Mouse (Mus musculus) mouse embryonic stem cell (cell line): ENCODE data around the gene Gm20388.

Experiments used
- in situ Hi-C, 2 experiments: fragments of 300-500 bp; cut with MboI; formaldehyde crosslinking; loops; 1 replicate in 1 of 2; 3 replicates in 1 of 2; pipeline ENCODE4 v1.14.3; 2019 to 2020; ENCODE audit warnings: low sequenced_read_pairs in 2 of 2, low pct_unique_long_range_greater_than_20kb in 1 of 2, mixed read lengths in 1 of 2; ENCODE audit not compliant: unreplicated experiment in 1 of 2

Gm20388 gene

GRCm38 (mm10) chr8:123632257-123632656 lies 3721.6 kb downstream of the Gm20388 start:
- in situ Hi-C loops: no loop called here

DNA sequence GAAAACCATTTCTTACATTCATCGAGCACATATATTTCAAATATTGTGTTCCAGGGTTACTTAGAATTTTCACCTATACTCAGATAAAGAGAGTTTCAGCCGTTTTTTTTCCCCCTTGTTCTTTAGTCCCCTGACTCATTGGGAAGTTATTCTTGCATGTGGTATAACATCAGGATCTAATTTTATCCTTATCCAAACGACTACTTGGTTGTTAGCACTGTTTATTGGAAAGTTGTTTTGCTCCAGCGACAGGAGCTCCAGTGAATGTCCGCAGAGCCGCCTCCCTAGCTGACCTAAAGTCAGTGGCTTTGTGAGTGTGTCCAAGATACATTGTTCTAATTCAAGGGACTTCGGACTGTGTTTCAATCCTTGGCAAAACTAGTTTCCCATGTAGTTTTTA lies 3723.2 kb downstream of the Gm20388 start:
- in situ Hi-C loops: no loop called here

DNA sequence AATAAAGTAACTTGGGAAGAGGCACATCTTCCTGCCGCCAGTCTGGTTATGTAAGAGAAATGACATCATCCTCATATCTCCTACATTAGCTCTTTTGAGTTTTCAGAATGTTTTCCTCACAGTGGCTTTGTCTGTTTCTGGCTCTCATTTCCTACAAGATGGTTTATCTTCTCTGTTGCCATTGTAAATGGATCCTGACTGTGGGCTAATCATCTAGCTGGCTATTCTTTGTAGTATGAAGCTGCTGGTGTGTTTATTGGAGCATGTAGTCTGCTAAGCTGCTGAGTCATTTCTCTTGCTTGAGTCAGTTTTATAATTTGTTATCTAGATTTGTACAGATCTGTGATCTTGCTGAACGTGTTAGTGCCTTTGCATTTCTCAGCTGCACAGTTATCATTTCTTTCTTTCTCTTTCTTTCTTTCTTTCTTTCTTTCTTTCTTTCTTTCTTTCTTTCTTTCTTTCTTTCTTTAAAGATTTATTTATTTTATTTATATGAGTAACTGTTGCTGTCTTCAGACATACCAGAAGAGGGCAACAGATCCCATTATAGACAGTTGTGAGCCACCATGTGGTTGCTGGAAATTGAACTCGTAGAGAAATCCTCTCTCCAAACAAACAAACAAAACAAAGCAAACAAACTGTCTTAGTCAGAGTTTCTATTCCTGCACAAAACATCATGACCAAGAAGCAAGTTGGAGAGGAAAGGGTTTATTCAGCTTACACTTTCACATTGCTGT lies 3723.9 kb downstream of the Gm20388 start:
- in situ Hi-C loops: no loop called here

GRCm38 (mm10) chr8:123635671-123636070 lies 3725.0 kb downstream of the Gm20388 start:
- in situ Hi-C loops: no loop called here

DNA sequence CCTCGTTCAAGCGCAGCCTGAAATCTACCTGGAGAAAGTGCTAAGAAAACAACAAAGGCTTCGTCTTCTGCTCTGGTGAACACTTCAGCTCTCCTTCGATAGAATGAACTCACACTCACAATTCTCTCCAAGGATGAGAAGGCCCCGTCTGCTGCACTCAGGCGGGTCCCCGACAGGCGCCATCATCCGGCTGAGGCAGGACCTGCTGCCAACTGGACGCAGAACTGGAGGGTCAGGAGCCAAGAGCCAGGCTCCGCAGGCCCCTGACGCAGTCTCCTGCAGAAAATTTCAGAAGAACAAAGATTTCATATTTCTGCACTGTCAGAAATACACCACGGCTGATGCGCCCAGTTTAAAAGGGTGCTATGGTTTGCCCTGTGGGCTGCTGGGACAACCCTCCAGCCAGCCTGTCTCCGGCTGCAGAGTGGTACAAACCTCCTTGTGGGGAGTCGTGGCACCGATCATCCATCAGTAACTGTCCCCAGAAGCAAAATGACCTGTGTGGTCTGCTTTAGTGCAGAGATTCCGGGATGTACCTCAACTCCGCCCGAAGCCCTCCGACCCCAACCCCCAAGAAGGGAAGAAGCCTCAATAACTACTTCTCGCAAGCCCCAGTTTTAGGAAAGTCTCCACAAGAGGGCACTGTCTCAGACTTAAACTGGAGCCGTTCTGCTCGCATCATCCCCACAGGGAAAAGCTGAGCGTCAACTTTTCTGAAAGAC lies 3732.8 kb downstream of the Gm20388 start:
- in situ Hi-C loops: no loop called here

DNA sequence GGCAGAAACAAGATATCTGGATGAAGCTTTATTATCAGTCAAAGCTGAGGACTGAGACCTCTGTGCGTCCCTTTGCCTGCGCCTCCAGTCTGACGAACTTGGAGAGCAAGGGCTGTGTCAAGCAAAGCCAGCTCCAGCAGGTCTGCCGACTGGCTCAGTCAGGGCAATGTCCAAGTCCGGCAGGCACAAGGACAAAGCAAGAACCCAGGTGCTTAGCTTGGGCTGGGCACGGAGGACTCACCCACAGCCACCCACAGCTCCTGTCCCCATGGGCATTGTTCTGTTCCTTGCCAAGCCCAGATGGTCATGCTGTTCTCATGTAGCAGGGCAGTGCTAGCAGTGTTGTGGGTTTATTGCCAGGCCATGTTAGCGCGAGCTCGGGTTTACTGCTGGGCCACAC lies 3734.6 kb downstream of the Gm20388 start:
- in situ Hi-C loops: loop anchor here in 1 of 2 experiments (5.0 kb wide), 1 partner anchor 122 kb away; no protein-coding TSS in a partner anchor

GRCm38 (mm10) chr8:123648245-123649170 lies 3737.9 kb downstream of the Gm20388 start:
- in situ Hi-C loops: loop anchor here in 1 of 2 experiments (5.0 kb wide), 1 partner anchor 119 kb away; no protein-coding TSS in a partner anchor

GRCm38 (mm10) chr8:123649483-123649882 lies 3738.8 kb downstream of the Gm20388 start:
- in situ Hi-C loops: loop anchor here in 1 of 2 experiments (5.0 kb wide), 1 partner anchor 118 kb away; no protein-coding TSS in a partner anchor

DNA sequence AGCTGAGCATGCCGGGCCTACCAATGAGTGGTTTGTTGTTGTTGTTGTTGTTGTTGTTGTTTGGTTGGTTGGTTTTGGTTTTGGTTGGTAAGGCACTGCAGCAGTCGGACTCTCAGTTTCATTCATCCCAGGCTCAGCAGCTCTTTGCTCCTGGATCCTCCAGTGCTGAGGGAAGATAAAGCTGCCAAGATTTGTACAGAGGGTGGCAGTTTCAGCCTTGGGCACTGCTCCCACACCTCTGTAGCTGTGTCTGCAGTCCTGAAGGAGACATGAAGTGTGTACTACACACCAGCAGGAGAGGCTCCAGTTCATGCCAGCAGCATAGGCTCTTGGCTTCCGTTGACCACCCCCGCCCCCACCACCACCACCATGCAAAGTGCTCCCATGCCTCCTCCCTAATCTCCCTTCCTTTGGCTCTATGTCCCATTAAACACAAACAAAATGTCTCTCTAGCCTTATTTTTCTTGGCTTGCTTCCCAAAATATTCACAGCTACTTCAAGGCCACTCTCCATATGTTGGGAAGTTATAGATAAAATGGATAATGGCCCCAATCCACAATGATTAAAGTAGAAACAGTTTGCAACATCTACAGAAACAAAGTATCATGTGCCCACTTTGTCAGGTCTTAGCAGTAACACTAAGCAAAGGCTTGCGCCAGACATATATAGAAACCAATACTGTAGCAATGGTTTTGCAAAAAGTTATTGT lies 3740.9 kb downstream of the Gm20388 start:
- in situ Hi-C loops: no loop called here

DNA sequence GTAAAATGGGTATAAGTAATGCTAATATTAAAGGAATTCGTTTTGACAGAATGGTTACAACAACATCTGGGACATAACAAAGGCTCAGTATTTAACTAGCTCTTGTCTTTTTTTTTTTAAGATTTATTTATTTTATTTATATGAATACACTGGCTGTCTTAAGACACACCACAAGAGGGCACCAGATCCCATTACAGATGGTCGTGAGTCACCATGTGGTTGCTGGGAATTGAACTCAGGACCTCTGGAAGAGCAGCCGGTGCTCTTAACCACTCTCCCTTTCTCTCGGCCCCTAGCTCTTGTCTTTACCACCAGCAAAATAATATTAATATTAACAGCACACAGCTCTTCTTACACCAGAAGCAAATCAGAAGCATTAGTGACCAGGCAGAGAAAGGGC lies 3742.0 kb downstream of the Gm20388 start:
- in situ Hi-C loops: no loop called here

DNA sequence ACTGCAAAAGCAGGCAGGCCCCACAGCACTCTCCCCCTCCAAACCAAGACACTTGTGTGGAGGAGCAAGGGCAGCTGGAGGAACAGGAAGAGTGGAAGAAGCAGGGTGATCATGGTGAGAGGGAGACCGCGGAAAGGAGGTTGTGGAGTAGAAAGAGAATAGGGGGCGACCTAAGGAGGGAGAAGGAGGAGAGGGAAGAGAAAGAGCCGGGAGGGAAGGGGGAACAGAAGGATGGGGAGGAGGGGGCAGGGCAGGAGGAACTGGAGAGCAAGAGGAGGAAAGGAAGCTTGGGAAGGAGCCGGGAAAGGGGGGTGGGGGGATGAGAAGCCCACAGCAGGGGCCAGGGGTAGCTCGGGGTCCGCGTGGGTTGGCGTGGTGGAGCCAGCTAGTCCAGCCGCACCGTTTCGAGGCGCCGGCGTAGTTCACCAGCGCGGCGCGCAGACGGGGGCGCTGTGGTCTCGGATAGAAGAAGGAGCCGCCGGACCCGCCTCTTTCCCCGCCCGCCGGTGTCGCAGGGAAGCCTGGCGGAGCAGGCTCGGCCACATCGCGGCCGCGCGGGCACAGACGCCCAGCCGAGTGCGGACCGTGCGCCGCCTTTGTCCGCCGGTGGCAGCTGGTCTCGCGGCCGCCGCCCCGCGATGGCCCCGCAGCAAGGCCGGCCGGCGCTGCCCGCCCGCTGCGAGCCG lies 3742.8 kb downstream of the Gm20388 start, which contains the start of gene Rhou:
Rhou (plus strand) TSS at position 622 of the 686 bp plus-strand sequence.
- in situ Hi-C loops: no loop called here

- in situ Hi-C loops: no loop called here
Observed at GRCm38 (mm10) chr8:123653994-123654569, 3743.4 kb downstream of the Gm20388 start.

DNA sequence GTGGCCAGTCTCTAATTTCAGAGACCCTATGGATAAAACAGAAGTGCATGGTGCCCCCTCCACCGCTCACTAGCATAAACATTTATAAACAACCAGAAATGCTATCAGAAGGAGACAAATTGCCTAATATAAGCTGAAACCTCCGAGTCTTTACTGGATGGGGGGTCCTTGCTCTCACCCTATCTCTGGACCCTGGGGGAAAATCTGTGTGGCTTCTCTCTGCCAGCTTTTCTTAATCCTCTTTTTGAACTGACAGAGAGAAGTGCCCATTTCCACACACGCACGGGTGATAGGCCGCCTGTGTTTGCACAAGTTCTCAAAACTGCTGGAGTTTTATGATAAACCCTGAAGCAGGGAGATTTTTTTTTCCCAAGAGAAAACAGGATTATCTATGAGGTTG lies 3744.1 kb downstream of the Gm20388 start:
- in situ Hi-C loops: no loop called here

DNA sequence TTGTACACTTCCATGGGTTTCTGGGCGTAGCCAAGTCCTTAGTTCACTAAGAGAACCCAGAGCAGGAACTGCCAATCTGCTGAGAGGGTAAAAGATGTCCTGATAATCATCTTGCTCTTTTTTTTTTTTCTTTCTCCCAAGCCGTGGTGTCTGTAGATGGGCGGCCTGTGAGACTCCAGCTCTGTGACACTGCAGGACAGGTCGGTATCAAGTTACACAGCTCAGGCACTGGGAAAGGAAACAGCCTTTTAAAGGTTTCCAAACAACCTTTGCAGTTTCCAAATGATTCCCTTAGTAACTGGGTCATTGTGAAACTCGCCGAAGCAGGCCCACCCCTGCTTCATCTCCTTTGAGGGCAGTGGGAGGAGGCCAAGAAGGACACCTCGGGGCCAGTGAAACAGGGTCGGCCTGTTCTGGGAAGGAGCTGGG lies 3744.7 kb downstream of the Gm20388 start:
- in situ Hi-C loops: no loop called here

- in situ Hi-C loops: no loop called here
Observed at GRCm38 (mm10) chr8:123657826-123658225, 3747.2 kb downstream of the Gm20388 start.

- in situ Hi-C loops: no loop called here
Observed at GRCm38 (mm10) chr8:123659469-123660057, 3748.9 kb downstream of the Gm20388 start.

- in situ Hi-C loops: no loop called here
Observed at GRCm38 (mm10) chr8:123661515-123661914, 3750.9 kb downstream of the Gm20388 start.
